Mouse (Mus musculus): ENCODE results near the gene Olfr1311.
"Not testable (repeated sequence)": the region's sequence is repeated elsewhere in the genome, so short reads cannot be mapped to it uniquely, and the experiment has no call there.

Olfr1311 gene

GRCm38 (mm10) chr2:112024312-112024711 lies at the start of gene Olfr1311:
TSS of gene Olfr1311 (minus strand) at chr2:112024412.
- DNase-seq, result no peak

DNA sequence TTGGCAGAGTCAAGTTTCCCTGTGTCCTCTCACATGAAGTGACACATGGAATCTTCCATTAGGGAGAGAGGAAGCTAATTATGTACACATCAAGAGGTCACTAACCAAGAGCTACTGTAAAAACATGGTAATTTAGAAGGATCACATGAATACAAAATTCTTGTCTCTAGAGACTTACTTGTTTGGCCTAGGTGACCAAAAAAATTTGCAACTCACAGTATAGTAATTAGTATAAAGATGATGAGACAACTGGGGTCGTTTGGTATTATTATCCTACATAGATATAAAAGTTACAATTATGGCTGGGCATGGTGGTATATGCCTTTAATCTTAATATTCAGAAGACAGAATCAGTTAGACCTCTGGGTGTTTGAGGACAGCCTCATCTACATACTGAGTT lies 25.9 kb upstream of the Olfr1311 start, which contains the start of gene Olfr1312:
Gene Olfr1312 (minus strand): TSS at position 101 of the 400 bp plus-strand sequence.
- DNase-seq, result no peak

- not testable (repeated sequence) for DNase-seq
Observed at GRCm38 (mm10) chr2:112026971-112027370, 2.8 kb upstream of the Olfr1311 start.

DNA sequence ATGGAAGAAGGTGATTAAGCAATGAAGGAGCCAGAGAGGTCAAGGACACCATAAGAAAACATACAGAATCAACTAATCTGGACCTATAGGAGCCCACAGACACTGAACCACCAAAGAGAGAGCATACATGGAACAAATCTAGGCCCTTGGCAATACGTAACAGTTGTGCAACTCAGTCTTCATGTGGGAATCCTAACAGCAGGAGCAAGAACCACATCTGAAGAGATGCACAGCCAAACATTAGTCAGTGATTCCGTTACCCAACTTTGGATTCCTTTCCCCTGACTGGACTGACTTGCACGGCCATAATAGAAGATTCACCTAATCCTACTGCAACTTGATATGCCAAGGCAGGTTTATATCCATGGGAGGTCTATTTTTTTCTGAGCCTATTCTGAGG lies 9.3 kb downstream of the Olfr1311 start:
- no peak for DNase-seq

DNA sequence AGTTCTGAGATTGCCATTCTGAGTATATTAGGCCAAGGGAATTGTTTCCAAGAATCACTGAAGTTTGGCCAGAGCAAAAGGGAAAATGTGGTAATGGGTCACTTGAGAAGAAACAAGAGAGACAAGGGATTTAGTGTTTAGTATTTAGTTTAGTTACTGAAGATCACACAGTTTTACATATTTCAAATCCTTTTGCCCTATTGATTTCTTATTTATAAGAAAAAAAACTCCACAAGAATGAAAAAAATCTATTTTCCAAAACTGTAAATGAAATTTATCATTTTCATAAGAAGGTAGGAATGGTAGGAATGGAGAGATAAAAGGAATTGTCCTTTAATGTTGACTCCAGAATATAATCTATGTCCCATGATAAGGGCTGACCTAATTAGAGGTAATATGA lies 11.6 kb downstream of the Olfr1311 start, which contains the start of gene Olfr1310:
Gene Olfr1310 (minus strand): TSS at position 101 of the 400 bp plus-strand sequence.
- no peak for DNase-seq

GRCm38 (mm10) chr2:111990181-111990580 lies 34.0 kb downstream of the Olfr1311 start, which contains the start of gene Olfr1309:
TSS of gene Olfr1309 (minus strand) at chr2:111990281.
- DNase-seq, result no peak

Measured in thymus, postnatal 25 days (tissue).